In genomic region chr14:27044221-27044966, GRCm38 (mm10) we compare ENCODE assay signal across 8 mouse cellular contexts. TPM values are rescaled to one million over a fixed set of nuclear protein-coding genes. Genes with fewer than 3 reads are reported as not detected.
DNase-seq lines count a peak whose midpoint lies in the region; ATAC-seq and TF ChIP-seq lines count a peak whose summit lies in the region.

No protein-coding gene starts in this region.

- peak overlapping the region; percentile 35 for H3K4me3 ChIP-seq in hindbrain, embryonic 10.5 days
- H3K4me3 ChIP-seq in hindbrain, postnatal 0 days (ENCODE audit: low read length): no peak overlapping the region
- H3K4me3 ChIP-seq in E14TG2a.4 (replicated peaks; ENCODE audit: low read length): peak overlapping the region; percentile 49
- H3K4me3 ChIP-seq in limb, embryonic 13.5 days: peak overlapping the region; percentile 11; the same call in 1 of the 2 replicates

- H3K27ac ChIP-seq in hindbrain, embryonic 10.5 days: peak overlapping the region; percentile 79
- no peak overlapping the region for H3K27ac ChIP-seq in hindbrain, postnatal 0 days
- H3K27ac ChIP-seq in limb, embryonic 13.5 days: peak overlapping the region; percentile 81

- no peaks in the 10 kb centered on the region for H3K9me3 ChIP-seq in hindbrain, embryonic 10.5 days
- H3K9me3 ChIP-seq in hindbrain, postnatal 0 days (ENCODE audit: low read length): no peaks in the 10 kb centered on the region
- H3K9me3 ChIP-seq in E14TG2a.4 (ENCODE audit: low read length): no peaks in the 10 kb centered on the region
- H3K9me3 ChIP-seq in limb, embryonic 13.5 days: no peaks in the 10 kb centered on the region

- ATAC-seq in hindbrain, postnatal 0 days: no peak
- no peak for ATAC-seq in limb, embryonic 13.5 days (ENCODE audit: low FRiP score, low read depth)
- no peak for ATAC-seq in activated CD4-positive, CD25-positive, alpha-beta regulatory T cell, adult 4 months

- no peak overlapping the region for H3K9ac ChIP-seq in hindbrain, postnatal 0 days (replicated peaks; ENCODE audit: low read length)
- no peak overlapping the region for H3K9ac ChIP-seq in limb, embryonic 13.5 days

- WGBS in hindbrain, embryonic 10.5 days: 4% methylated on average over 11 of the region's 11 CpGs
- 9% methylated on average over 11 of the region's 11 CpGs for WGBS in hindbrain, postnatal 0 days
- 3% methylated on average over 11 of the region's 11 CpGs for WGBS in limb, embryonic 13.5 days

- DNase-seq in hindbrain, embryonic 10.5 days (ENCODE audit: low spot score): peak; percentile 49
- no peak for DNase-seq in hindbrain, postnatal 0 days (ENCODE audit: low spot score)
- peak; percentile 68 to 83 for DNase-seq in heart, adult 18-20 months
- no peak for DNase-seq in right cerebral cortex, adult 2 months (ENCODE audit: low spot score in 2 of 2)
- no peak for DNase-seq in T-cell, adult 2 months (ENCODE audit: low spot score)

- no peak for TF ChIP-seq CTCF in hindbrain, postnatal 0 days (IDR thresholded peaks at IDR 0.05; ENCODE audit: low read depth)
- TF ChIP-seq CTCF in E14TG2a.4 (conservative IDR thresholded peaks at IDR 0.05; ENCODE audit: low read length): no peak

- peaks cover 98% of the 10 kb centered on the region for H3K4me1 ChIP-seq in hindbrain, embryonic 10.5 days (replicated peaks)
- H3K4me1 ChIP-seq in hindbrain, postnatal 0 days (ENCODE audit: insufficient read depth, low read length): no peaks in the 10 kb centered on the region; the same call in 1 of the 2 replicates
- H3K4me1 ChIP-seq in E14TG2a.4 (replicated peaks; ENCODE audit: low read depth, low read length): peaks cover 86% of the 10 kb centered on the region
- peaks cover 91% of the 10 kb centered on the region for H3K4me1 ChIP-seq in limb, embryonic 13.5 days

- peaks cover 49% of the 10 kb centered on the region for H3K27me3 ChIP-seq in hindbrain, embryonic 10.5 days (ENCODE audit: insufficient read depth, poor library complexity, severe bottlenecking)
- H3K27me3 ChIP-seq in hindbrain, postnatal 0 days (ENCODE audit: insufficient read depth, low read length): no peaks in the 10 kb centered on the region
- no peaks in the 10 kb centered on the region for H3K27me3 ChIP-seq in E14TG2a.4 (ENCODE audit: insufficient read depth, low read length)
- H3K27me3 ChIP-seq in limb, embryonic 13.5 days: no peaks in the 10 kb centered on the region

- H3K4me2 ChIP-seq in hindbrain, postnatal 0 days (ENCODE audit: low read depth, low read length): no peak overlapping the region
- peak overlapping the region; percentile 81 for H3K4me2 ChIP-seq in limb, embryonic 13.5 days (replicated peaks)

- no peaks in the 10 kb centered on the region for H3K36me3 ChIP-seq in hindbrain, embryonic 10.5 days
- no peaks in the 10 kb centered on the region for H3K36me3 ChIP-seq in hindbrain, postnatal 0 days (ENCODE audit: insufficient read depth, low read length)
- no peaks in the 10 kb centered on the region for H3K36me3 ChIP-seq in E14TG2a.4 (ENCODE audit: insufficient read depth, low read length)
- H3K36me3 ChIP-seq in limb, embryonic 13.5 days: no peaks in the 10 kb centered on the region

RNA-seq across cellular contexts. Expression of gene Il17rd, which starts 5.7 kb away (rescaled TPM):
- 4.0 and 6.5 TPM in 2 replicates for polyA plus RNA-seq in hindbrain, embryonic 10.5 days (2016; fragmentation: Nextera tagmentation; extraction: Ambion mirVana)
- total RNA-seq in hindbrain, postnatal 0 days (2014; rRNA removed): 10.6 and 16.1 TPM in 2 replicates
- polyA plus RNA-seq in hindbrain, postnatal 0 days (2015; fragmentation: Nextera tagmentation; extraction: Ambion mirVana): 2.8 and 3.1 TPM in 2 replicates
- total RNA-seq in heart, adult 18-20 months (2021): 1 to 10 TPM; 3.7 to 4.1 TPM
- polyA plus RNA-seq in limb, embryonic 13.5 days (2015; fragmentation: Nextera tagmentation; extraction: Ambion mirVana): 9.4 and 10.4 TPM in 2 replicates
- under 1 TPM; 0.32 to 0.33 TPM for polyA plus RNA-seq in activated CD4-positive, CD25-positive, alpha-beta regulatory T cell, adult 4 months (2017; shearing (Covaris generic))

RNA-seq across cellular contexts. Expression of gene Hesx1, which starts 50.2 kb away (rescaled TPM):
- polyA plus RNA-seq in hindbrain, embryonic 10.5 days (2016; fragmentation: Nextera tagmentation; extraction: Ambion mirVana): 0.42 and 1.2 TPM in 2 replicates
- total RNA-seq in hindbrain, postnatal 0 days (2014; rRNA removed): 0.25 TPM in 1 of 2 replicates, not detected in the other
- 0.19 and 0.59 TPM in 2 replicates for polyA plus RNA-seq in hindbrain, postnatal 0 days (2015; fragmentation: Nextera tagmentation; extraction: Ambion mirVana)
- not detected for total RNA-seq in heart, adult 18-20 months (2021)
- 0.15 and 0.27 TPM in 2 replicates for polyA plus RNA-seq in limb, embryonic 13.5 days (2015; fragmentation: Nextera tagmentation; extraction: Ambion mirVana)
- under 1 TPM in 1 of 2 experiments, not detected in 1; 0.88 TPM for polyA plus RNA-seq in activated CD4-positive, CD25-positive, alpha-beta regulatory T cell, adult 4 months (2017; shearing (Covaris generic))

Comparison
In these comparisons a context has a peak if more than half of its experiments do, and no peak if none do; other contexts are left out.
1. DNase-seq: peak in hindbrain, embryonic 10.5 days (single experiment) and heart, adult 18-20 months (2 of 2); none in hindbrain, postnatal 0 days (single experiment), right cerebral cortex, adult 2 months (0 of 2) and T-cell, adult 2 months (single experiment).